Mouse (Mus musculus): Measurements from ENCODE around the gene Mst1. TPM values are rescaled to one million over a fixed set of nuclear protein-coding genes. Genes with fewer than 3 reads are reported as not detected.

Mst1 gene
- total and polyA plus RNA-seq, 2 experiments from 2014 or later, result not detected

GRCm38 (mm10) chr9:108094998-108095411 lies 14.8 kb downstream of the Mst1 start:
- H3K36me3 ChIP-seq (ENCODE audit: insufficient read depth, low read length), result peaks cover 34% of the 10 kb centered on the region
- peak overlapping the region; percentile 67 for H3K4me3 ChIP-seq (ENCODE audit: low read length)
- no peaks in the 10 kb centered on the region for H3K27me3 ChIP-seq (ENCODE audit: insufficient read depth, low read length)
- H3K9ac ChIP-seq (replicated peaks; ENCODE audit: low read length), result peak overlapping the region; percentile 74
- H3K9me3 ChIP-seq (ENCODE audit: low read length), result no peaks in the 10 kb centered on the region
- WGBS, result 2% methylated on average over 16 of the region's 16 CpGs
- peak; percentile 10; the same call in 1 of the 2 replicates for ATAC-seq
- H3K4me1 ChIP-seq (ENCODE audit: insufficient read depth, low read length), result 0 out of 2 replicates have a peak, but pooled peaks cover 8% of the 10 kb centered on the region
- DNase-seq (ENCODE audit: low spot score), result no peak
- H3K4me2 ChIP-seq (ENCODE audit: low read depth, low read length), result peak overlapping the region; percentile 86
- no peak for TF ChIP-seq CTCF (IDR thresholded peaks at IDR 0.05; ENCODE audit: low read depth)
- peak overlapping the region; percentile 77; the same call in 1 of the 2 replicates for H3K27ac ChIP-seq

- H3K4me1 ChIP-seq (ENCODE audit: insufficient read depth, low read length), result 0 out of 2 replicates have a peak, but pooled peaks cover 8% of the 10 kb centered on the region
- DNase-seq (ENCODE audit: low spot score), result peak; percentile 86
- peak overlapping the region; percentile 67 for H3K4me3 ChIP-seq (ENCODE audit: low read length)
- no peaks in the 10 kb centered on the region for H3K27me3 ChIP-seq (ENCODE audit: insufficient read depth, low read length)
- WGBS, result 3% methylated on average over 3 of the region's 3 CpGs
- no peak overlapping the region for H3K27ac ChIP-seq
- peaks cover 28% of the 10 kb centered on the region for H3K36me3 ChIP-seq (ENCODE audit: insufficient read depth, low read length)
- peak overlapping the region; percentile 74; the same call in 1 of the 2 replicates for H3K9ac ChIP-seq (replicated peaks; ENCODE audit: low read length)
- peak overlapping the region; percentile 86 for H3K4me2 ChIP-seq (ENCODE audit: low read depth, low read length)
- ATAC-seq, result peak; percentile 36
- TF ChIP-seq CTCF (IDR thresholded peaks at IDR 0.05; ENCODE audit: low read depth), result peak; percentile 82
- no peaks in the 10 kb centered on the region for H3K9me3 ChIP-seq (ENCODE audit: low read length)
Measured at GRCm38 (mm10) chr9:108095518-108095917, 15.3 kb downstream of the Mst1 start.

GRCm38 (mm10) chr9:108095949-108096712 lies 15.9 kb downstream of the Mst1 start:
- H3K4me3 ChIP-seq (ENCODE audit: low read length), result no peak overlapping the region
- WGBS, result 61% methylated on average over 10 of the region's 10 CpGs
- 0 out of 2 replicates have a peak, but pooled peaks cover 8% of the 10 kb centered on the region for H3K4me1 ChIP-seq (ENCODE audit: insufficient read depth, low read length)
- no peak overlapping the region for H3K4me2 ChIP-seq (ENCODE audit: low read depth, low read length)
- TF ChIP-seq CTCF (IDR thresholded peaks at IDR 0.05; ENCODE audit: low read depth), result no peak
- peaks cover 26% of the 10 kb centered on the region for H3K36me3 ChIP-seq (ENCODE audit: insufficient read depth, low read length)
- H3K9me3 ChIP-seq (ENCODE audit: low read length), result no peaks in the 10 kb centered on the region
- H3K9ac ChIP-seq (replicated peaks; ENCODE audit: low read length), result no peak overlapping the region
- ATAC-seq, result no peak
- no peaks in the 10 kb centered on the region for H3K27me3 ChIP-seq (ENCODE audit: insufficient read depth, low read length)
- H3K27ac ChIP-seq, result no peak overlapping the region
- no peak for DNase-seq (ENCODE audit: low spot score)

- no peak for ATAC-seq
- no peaks in the 10 kb centered on the region for H3K4me1 ChIP-seq (ENCODE audit: insufficient read depth, low read length)
- H3K36me3 ChIP-seq (ENCODE audit: insufficient read depth, low read length), result peaks cover 28% of the 10 kb centered on the region
- no peak overlapping the region for H3K9ac ChIP-seq (replicated peaks; ENCODE audit: low read length)
- H3K4me3 ChIP-seq (ENCODE audit: low read length), result no peak overlapping the region
- DNase-seq (ENCODE audit: low spot score), result no peak
- no peaks in the 10 kb centered on the region for H3K9me3 ChIP-seq (ENCODE audit: low read length)
- TF ChIP-seq CTCF (IDR thresholded peaks at IDR 0.05; ENCODE audit: low read depth), result no peak
- no peak overlapping the region for H3K27ac ChIP-seq
- H3K27me3 ChIP-seq (ENCODE audit: insufficient read depth, low read length), result no peaks in the 10 kb centered on the region
- H3K4me2 ChIP-seq (ENCODE audit: low read depth, low read length), result no peak overlapping the region
- WGBS, result 68% methylated on average over 8 of the region's 8 CpGs
Measured at GRCm38 (mm10) chr9:108099619-108100018, 19.4 kb downstream of the Mst1 start.

- Histone ChIP-seq H3K9me3 (ENCODE audit: low read length) (no peaks in the 10 kb centered on the region), H3K4me1 (ENCODE audit: insufficient read depth, low read length) (no peaks in the 10 kb centered on the region), H3K4me3 (ENCODE audit: low read length) (no peak overlapping the region), H3K27me3 (ENCODE audit: insufficient read depth, low read length) (no peaks in the 10 kb centered on the region), H3K4me2 (ENCODE audit: low read depth, low read length) (no peak overlapping the region), H3K27ac (no peak overlapping the region), H3K36me3 (ENCODE audit: insufficient read depth, low read length) (peaks cover 17% of the 10 kb centered on the region; the same call in 1 of the 2 replicates), H3K9ac (replicated peaks; ENCODE audit: low read length) (no peak overlapping the region; the same call in 1 of the 2 replicates)
- peak; percentile 30 for ATAC-seq
- 24% methylated on average over 31 of the region's 31 CpGs for WGBS
- DNase-seq (ENCODE audit: low spot score), result peak; percentile 29
- no peak for TF ChIP-seq CTCF (IDR thresholded peaks at IDR 0.05; ENCODE audit: low read depth)
Measured at GRCm38 (mm10) chr9:108104766-108105548, 24.7 kb downstream of the Mst1 start.

GRCm38 (mm10) chr9:108105549-108105863 lies 25.3 kb downstream of the Mst1 start:
- Histone ChIP-seq H3K9me3 (ENCODE audit: low read length) (no peaks in the 10 kb centered on the region), H3K4me1 (ENCODE audit: insufficient read depth, low read length) (no peaks in the 10 kb centered on the region), H3K27me3 (ENCODE audit: insufficient read depth, low read length) (no peaks in the 10 kb centered on the region), H3K27ac (no peak overlapping the region), H3K4me2 (ENCODE audit: low read depth, low read length) (no peak overlapping the region), H3K4me3 (ENCODE audit: low read length) (no peak overlapping the region), H3K9ac (replicated peaks; ENCODE audit: low read length) (no peak overlapping the region; the same call in 1 of the 2 replicates), H3K36me3 (ENCODE audit: insufficient read depth, low read length) (peaks cover 17% of the 10 kb centered on the region; the same call in 1 of the 2 replicates)
- no peak for ATAC-seq
- DNase-seq (ENCODE audit: low spot score), result no peak
- TF ChIP-seq CTCF (IDR thresholded peaks at IDR 0.05; ENCODE audit: low read depth), result no peak
- 33% methylated on average over 12 of the region's 12 CpGs for WGBS
